Mouse (Mus musculus) myocyte (in vitro differentiated cells): Measurements from ENCODE around the gene Negr1. TPM values are rescaled to one million over a fixed set of nuclear protein-coding genes. Genes with fewer than 3 reads are reported as not detected.

Source experiments
- H3K27me3 ChIP-seq: one replicate; pipeline ENCODE4 v1.6.1; 2011; ENCODE audit not compliant: control insufficient read depth, insufficient read depth, insufficient read length
- H3K36me3 ChIP-seq: one replicate; pipeline ENCODE4 v1.6.1; 2011; ENCODE audit not compliant: control insufficient read depth, insufficient read depth
- H3K4me2 ChIP-seq: one replicate; pipeline ENCODE4 v1.6.1; 2011; ENCODE audit warnings: low read depth, control low read depth
- H3K4me3 ChIP-seq: one replicate; pipeline ENCODE4 v1.5.1; 2011; ENCODE audit warnings: mild to moderate bottlenecking, control low read depth, moderate library complexity
- H3K79me2 ChIP-seq: one replicate; pipeline ENCODE4 v1.6.1; 2011; ENCODE audit not compliant: control insufficient read depth, insufficient read depth
- H3ac ChIP-seq: one replicate; pipeline ENCODE4 v1.6.1; 2011; ENCODE audit not compliant: control insufficient read depth, insufficient read length
- CEBPB ChIP-seq: IDR thresholded peaks from 2 replicates; pipeline ENCODE4 v1.6.1; 2011; ENCODE audit warnings: mild to moderate bottlenecking, moderate library complexity; ENCODE audit not compliant: poor library complexity, insufficient read depth, severe bottlenecking
- E2F4 ChIP-seq: IDR thresholded peaks from one replicate; pipeline ENCODE4 v1.6.1; 2011; ENCODE audit warnings: mild to moderate bottlenecking, control low read depth, moderate library complexity; ENCODE audit not compliant: insufficient read depth
- MAX ChIP-seq: IDR thresholded peaks from one replicate; pipeline ENCODE4 v1.6.1; 2011; ENCODE audit warnings: low read depth, mild to moderate bottlenecking, control low read depth
- MYOD1 ChIP-seq, 3 experiments: IDR thresholded peaks; one replicate each; pipeline ENCODE4 v1.6.1; 2011; ENCODE audit warnings: control low read depth in 2 of 3, low read depth in 2 of 3, mild to moderate bottlenecking in 2 of 3, moderate library complexity in 1 of 3; ENCODE audit not compliant: insufficient read length in 2 of 3, control insufficient read depth in 1 of 3
- MYOG ChIP-seq, 3 experiments: IDR thresholded peaks; one replicate each; pipeline ENCODE4 v1.6.1; 2011; ENCODE audit warnings: control low read depth in 2 of 3, low read depth in 2 of 3, mild to moderate bottlenecking in 2 of 3; ENCODE audit not compliant: insufficient read length in 2 of 3, control insufficient read depth in 1 of 3, insufficient read depth in 1 of 3
- POLR2A ChIP-seq: IDR thresholded peaks from one replicate; pipeline ENCODE4 v1.6.1; 2011; ENCODE audit warnings: low read depth, mild to moderate bottlenecking, control low read depth, moderate library complexity; ENCODE audit not compliant: insufficient read length
- POLR2AphosphoS2 ChIP-seq: IDR thresholded peaks from one replicate; pipeline ENCODE4 v1.6.1; 2011; ENCODE audit warnings: low read depth, control low read depth; ENCODE audit not compliant: insufficient read length
- REST ChIP-seq: IDR thresholded peaks from one replicate; pipeline ENCODE4 v1.6.1; 2011; ENCODE audit warnings: mild to moderate bottlenecking, control low read depth, moderate library complexity; ENCODE audit not compliant: insufficient read depth, insufficient read length
- SRF ChIP-seq: IDR thresholded peaks from one replicate; pipeline ENCODE4 v1.6.1; 2011; ENCODE audit warnings: low read depth; ENCODE audit not compliant: control insufficient read depth, insufficient read length
- TCF12 ChIP-seq: IDR thresholded peaks from one replicate; pipeline ENCODE4 v1.6.1; 2011; ENCODE audit warnings: mild to moderate bottlenecking, control low read depth; ENCODE audit not compliant: poor library complexity, insufficient read depth, severe bottlenecking
- TCF3 ChIP-seq: IDR thresholded peaks from one replicate; pipeline ENCODE4 v1.6.1; 2011; ENCODE audit warnings: low read depth, control low read depth; ENCODE audit not compliant: insufficient read length
- USF1 ChIP-seq: IDR thresholded peaks from one replicate; pipeline ENCODE4 v1.6.1; 2011; ENCODE audit warnings: low read depth, mild to moderate bottlenecking, control low read depth, moderate library complexity
- polyA plus RNA-seq: library from polyadenylated mRNA; unstranded; fragments of >200 nt; fragmentation: generic; extraction: Trizol; gene quantifications from one replicate; pipeline ENCODE4 v1.2.1, GENCODE M21; 2012; ENCODE audit warnings: missing spikeins

The Negr1 gene
- polyA plus RNA-seq, 1 experiment, result 0.01 TPM

DNA sequence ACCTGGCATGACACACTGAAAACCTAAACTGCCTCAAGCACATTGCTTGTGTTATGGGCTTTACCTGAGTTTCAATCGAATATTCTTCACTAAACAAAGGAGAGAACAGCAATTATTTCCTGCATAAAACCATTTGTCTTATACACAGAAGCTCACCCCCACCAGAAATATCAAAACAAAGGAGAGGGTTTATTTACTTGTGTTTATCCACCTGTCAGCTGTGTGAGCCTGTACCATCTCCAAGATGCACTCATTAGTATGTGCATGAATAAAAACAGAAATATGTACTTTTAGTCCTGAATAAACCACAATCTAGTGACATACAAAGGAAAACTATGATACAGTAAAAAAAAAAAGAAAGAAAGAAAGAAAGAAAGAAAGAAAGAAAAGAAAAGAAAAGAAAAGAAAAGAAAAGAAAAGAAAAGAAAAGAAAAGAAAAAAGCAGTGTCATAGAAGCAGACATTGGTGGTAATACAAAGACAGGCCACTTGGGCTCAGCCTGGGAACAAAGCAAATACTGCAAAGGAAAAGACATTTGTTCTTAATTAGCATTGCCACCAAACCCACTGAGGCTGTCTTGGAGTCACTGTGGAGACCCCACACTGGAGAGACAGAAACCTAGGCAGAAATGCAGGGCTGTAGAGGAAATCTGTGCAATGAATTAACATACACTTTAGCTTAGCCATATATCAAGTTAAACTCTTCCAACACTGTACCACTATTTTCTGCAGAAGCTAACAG is 193.4 kb downstream of the Negr1 start:
- H3K36me3 ChIP-seq, result no peaks in the 10 kb centered on the region
- TF ChIP-seq TCF12 (no peak), POLR2AphosphoS2 (no peak), MYOG (IDR thresholded peaks at IDR 0.05; ENCODE audit: control insufficient read depth in 1 of 3, insufficient read depth in 1 of 3, insufficient read length in 2 of 3, low read depth in 2 of 3) (no peak), MAX (no peak)
- no peaks in the 10 kb centered on the region for H3K27me3 ChIP-seq
- no peak overlapping the region for H3K4me2 ChIP-seq
- H3K4me3 ChIP-seq, result no peak overlapping the region
- no peak overlapping the region for H3ac ChIP-seq
- H3K79me2 ChIP-seq, result no peaks in the 10 kb centered on the region

DNA sequence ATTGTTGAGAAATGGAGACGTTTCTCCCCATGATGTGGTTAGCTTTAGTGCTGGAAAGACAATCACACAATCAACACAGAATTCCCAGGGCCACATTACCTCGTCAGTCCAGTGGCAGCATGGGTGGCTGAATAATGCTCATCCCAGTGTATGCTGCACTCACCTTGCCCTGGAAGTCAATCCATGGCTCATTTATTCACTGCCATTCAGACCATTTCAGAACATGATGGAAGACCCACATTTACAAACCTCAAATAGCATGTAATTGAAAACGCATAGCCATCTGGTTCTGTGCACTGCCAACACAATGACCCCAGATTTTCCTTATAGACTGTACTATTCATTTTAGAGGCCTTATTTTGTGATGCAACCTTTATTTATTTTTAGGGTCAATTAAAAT is 203.4 kb downstream of the Negr1 start:
- H3K36me3 ChIP-seq, result no peaks in the 10 kb centered on the region
- TF ChIP-seq POLR2AphosphoS2 (no peak), POLR2A (no peak), E2F4 (no peak), USF1 (no peak), REST (no peak), TCF3 (no peak), SRF (no peak), CEBPB (no peak), MYOG (IDR thresholded peaks at IDR 0.05; ENCODE audit: control insufficient read depth in 1 of 3, insufficient read depth in 1 of 3, insufficient read length in 2 of 3, low read depth in 2 of 3) (no peak), TCF12 (no peak), MYOD1 (IDR thresholded peaks at IDR 0.05; ENCODE audit: control insufficient read depth in 1 of 3, insufficient read length in 2 of 3, low read depth in 2 of 3) (no peak), MAX (no peak)
- no peak overlapping the region for H3K4me2 ChIP-seq
- no peak overlapping the region for H3K4me3 ChIP-seq
- no peak overlapping the region for H3ac ChIP-seq
- H3K79me2 ChIP-seq, result no peaks in the 10 kb centered on the region
- no peaks in the 10 kb centered on the region for H3K27me3 ChIP-seq

DNA sequence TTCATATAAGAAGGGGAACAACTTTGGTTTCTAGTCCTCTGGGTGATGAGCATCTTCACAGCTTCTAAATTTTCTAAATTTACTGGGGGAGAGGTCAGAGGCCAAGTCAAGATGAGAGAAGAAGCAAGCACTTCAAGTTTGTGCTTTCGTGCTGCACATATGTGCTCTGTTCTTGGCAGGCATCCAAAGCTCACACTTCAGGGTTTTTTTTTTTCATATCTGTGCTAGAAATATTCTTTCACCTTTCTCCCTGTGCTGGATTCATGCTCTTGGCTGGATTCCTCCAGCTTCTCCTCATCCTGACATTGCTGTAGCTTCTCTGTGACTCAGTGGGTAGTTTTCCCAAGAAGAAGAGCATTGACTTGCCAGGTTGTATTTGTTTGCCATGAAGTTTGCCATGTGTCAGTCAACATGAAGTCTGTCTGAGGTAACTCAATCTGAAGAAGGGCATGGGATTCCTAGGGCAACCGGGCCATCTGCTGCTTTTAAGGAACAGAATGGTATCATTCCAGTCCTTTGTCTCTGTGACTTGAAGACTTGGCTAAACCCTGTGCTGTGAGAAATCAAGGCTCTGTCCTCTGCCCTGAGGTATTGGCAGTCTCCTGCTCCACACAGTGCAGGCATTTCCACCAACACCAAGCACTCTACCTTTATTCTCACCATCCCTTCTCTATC is 204.7 kb downstream of the Negr1 start:
- no peak for TF ChIP-seq TCF3
- no peak for TF ChIP-seq CEBPB
- TF ChIP-seq POLR2A, result no peak
- H3K36me3 ChIP-seq, result no peaks in the 10 kb centered on the region
- no peak overlapping the region for H3K4me3 ChIP-seq
- H3ac ChIP-seq, result no peak overlapping the region
- H3K4me2 ChIP-seq, result no peak overlapping the region
- H3K79me2 ChIP-seq, result no peaks in the 10 kb centered on the region
- H3K27me3 ChIP-seq, result no peaks in the 10 kb centered on the region

DNA sequence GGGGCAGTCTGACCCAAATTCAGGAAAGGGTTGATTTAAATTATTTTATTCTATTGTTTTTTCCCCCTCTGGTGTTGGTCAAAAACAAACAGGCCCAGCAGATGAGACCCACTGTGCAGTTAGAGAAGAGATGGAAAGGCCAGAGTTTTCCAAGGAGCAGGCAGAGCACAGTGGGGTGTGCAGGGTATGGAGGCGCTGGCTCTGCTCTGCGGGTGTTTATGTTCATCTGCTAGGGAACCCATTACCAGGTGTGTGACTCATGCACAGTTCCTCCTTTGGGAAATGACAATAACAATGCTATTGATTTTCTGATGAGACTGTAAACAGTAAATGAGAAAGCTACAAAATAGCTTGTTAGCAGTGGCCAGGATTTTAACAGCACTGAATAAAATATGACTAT is 210.0 kb downstream of the Negr1 start:
- Histone ChIP-seq H3K27me3 (no peaks in the 10 kb centered on the region), H3ac (no peak overlapping the region), H3K4me3 (no peak overlapping the region), H3K36me3 (no peaks in the 10 kb centered on the region), H3K4me2 (no peak overlapping the region), H3K79me2 (no peaks in the 10 kb centered on the region)
- no peak for TF ChIP-seq POLR2AphosphoS2
- TF ChIP-seq POLR2A, result no peak
- TF ChIP-seq MYOD1 (IDR thresholded peaks at IDR 0.05; ENCODE audit: control insufficient read depth in 1 of 3, insufficient read length in 2 of 3, low read depth in 2 of 3), result no peak
- TF ChIP-seq MYOG (IDR thresholded peaks at IDR 0.05; ENCODE audit: control insufficient read depth in 1 of 3, insufficient read depth in 1 of 3, insufficient read length in 2 of 3, low read depth in 2 of 3), result no peak
- no peak for TF ChIP-seq TCF3
- no peak for TF ChIP-seq CEBPB
- no peak for TF ChIP-seq TCF12
- TF ChIP-seq USF1, result no peak
- TF ChIP-seq MAX, result no peak
- TF ChIP-seq REST, result no peak
- no peak for TF ChIP-seq SRF
- TF ChIP-seq E2F4, result no peak

DNA sequence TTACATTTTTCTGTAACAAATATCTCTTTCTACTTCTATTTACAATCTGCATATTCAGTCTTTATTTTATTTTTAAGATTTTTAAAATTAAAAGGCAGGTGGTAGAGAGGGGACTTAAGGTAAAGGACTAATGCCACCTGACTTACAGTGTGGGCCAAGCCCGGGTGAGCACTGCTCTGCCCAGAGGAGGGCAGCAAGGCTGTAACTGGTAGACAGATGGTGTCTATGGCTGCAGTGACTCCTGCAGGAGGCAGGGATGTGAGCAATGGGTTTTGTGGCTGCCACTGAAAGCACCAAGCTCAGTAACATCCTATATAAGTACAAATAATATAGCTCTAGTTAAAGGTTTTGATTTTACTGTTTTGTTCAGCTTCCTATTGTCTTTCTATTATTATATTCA is 210.5 kb downstream of the Negr1 start:
- no peak overlapping the region for H3ac ChIP-seq
- H3K36me3 ChIP-seq, result no peaks in the 10 kb centered on the region
- no peaks in the 10 kb centered on the region for H3K79me2 ChIP-seq
- no peak overlapping the region for H3K4me3 ChIP-seq
- H3K27me3 ChIP-seq, result no peaks in the 10 kb centered on the region
- no peak overlapping the region for H3K4me2 ChIP-seq
- no peak for TF ChIP-seq TCF3
- TF ChIP-seq MYOD1 (IDR thresholded peaks at IDR 0.05; ENCODE audit: control insufficient read depth in 1 of 3, insufficient read length in 2 of 3, low read depth in 2 of 3), result no peak
- TF ChIP-seq E2F4, result no peak
